Mouse (Mus musculus): ENCODE measurements around the gene Eif4h.

DNA sequence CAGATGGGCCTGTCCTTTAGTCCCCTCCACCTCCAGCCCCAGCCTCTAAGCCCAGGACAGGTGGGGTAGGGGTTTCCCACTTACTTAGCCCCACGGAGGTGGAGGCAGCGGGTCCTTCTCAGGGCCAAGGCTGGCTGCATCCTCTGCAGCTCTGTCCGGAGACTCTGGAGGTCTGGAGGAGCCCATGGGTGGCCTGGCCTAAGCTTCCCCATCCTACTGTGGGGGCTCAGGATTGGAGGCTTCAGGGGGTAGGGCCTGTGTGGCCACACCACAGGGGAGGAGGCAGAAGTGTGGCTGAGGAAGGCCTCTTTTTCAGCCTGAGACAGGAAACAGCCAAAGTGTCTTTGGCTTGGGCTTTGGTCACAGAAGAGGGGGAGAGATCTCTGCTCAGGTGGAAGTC is 38.7 kb upstream of the Eif4h start:
- no peak for TF ChIP-seq CTCF (IDR thresholded peaks at IDR 0.05; ENCODE audit: insufficient read depth, low read depth, low read length)
- TF ChIP-seq POLR2A (IDR thresholded peaks at IDR 0.05; ENCODE audit: insufficient read depth, low read depth, low read length) = no peak
